Mouse (Mus musculus): Measurements from ENCODE around the gene Nmu. TPM values are rescaled to one million over a fixed set of nuclear protein-coding genes. Genes with fewer than 3 reads are reported as not detected.

Gene Nmu
- polyA plus RNA-seq, 1 experiment from 2014 or later = not detected

Other genes starting within 250 kb of the Nmu start
- 16.6 and 17.4 TPM in 2 replicates for gene Srd5a3, start 223.5 kb downstream of the Nmu start, polyA plus RNA-seq (2016; fragmentation: Nextera tagmentation; extraction: Ambion mirVana)
- 57.4 and 59.9 TPM in 2 replicates for gene Tmem165, start 179.9 kb downstream of the Nmu start, polyA plus RNA-seq (2016; fragmentation: Nextera tagmentation; extraction: Ambion mirVana)
- gene Clock, start 59.0 kb downstream of the Nmu start, polyA plus RNA-seq (2016; fragmentation: Nextera tagmentation; extraction: Ambion mirVana) = 3.6 and 4.1 TPM in 2 replicates
- not detected in 2 replicates for gene Pdcl2, start 32.6 kb downstream of the Nmu start, polyA plus RNA-seq (2016; fragmentation: Nextera tagmentation; extraction: Ambion mirVana)
- not detected in 2 replicates for gene Gm7271, start 120.3 kb upstream of the Nmu start, polyA plus RNA-seq (2016; fragmentation: Nextera tagmentation; extraction: Ambion mirVana)
- gene Exoc1, start 165.5 kb upstream of the Nmu start, polyA plus RNA-seq (2016; fragmentation: Nextera tagmentation; extraction: Ambion mirVana) = 16.3 and 19.0 TPM in 2 replicates
- 6.1 and 6.5 TPM in 2 replicates for gene Cep135, start 224.9 kb upstream of the Nmu start, polyA plus RNA-seq (2016; fragmentation: Nextera tagmentation; extraction: Ambion mirVana)